8 mouse cellular contexts compared by ENCODE assay signal in the genomic region with DNA sequence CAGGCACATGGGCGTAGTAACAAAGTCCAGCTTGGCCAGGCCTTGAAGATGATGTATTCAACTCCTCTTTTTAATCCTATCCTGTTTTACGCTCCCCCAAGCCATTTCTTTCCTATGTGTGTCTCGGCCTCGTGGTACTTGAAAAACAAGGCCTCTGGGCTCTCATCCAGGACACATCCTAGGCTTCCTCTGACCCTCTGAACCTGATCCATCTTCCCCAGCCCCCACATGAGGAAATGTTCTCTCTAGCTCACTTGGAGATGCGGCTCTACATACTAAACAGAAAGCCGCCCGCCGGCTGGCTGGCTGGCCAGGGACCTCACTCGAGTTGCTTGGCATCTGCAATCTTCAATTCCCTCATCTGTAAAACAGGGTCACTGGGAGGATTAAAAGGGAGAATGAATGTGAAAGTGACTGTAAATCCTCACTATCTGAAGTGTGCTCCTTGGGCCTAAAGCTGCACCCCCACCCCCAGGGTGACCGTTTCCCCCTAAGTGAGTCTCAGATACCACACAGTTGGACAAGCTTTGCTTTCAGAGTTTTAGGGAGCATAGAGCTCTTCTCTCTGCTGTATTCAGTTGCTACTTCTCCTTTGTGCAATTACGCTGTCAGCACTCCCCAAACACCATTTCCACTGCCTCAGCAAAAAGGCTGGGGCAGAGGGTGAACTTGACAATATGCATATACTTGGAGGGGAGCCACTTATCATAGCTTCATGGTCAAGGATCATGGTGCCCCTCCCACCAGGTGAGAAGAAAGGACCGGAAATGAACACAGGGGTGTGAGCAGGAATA.
DNase-seq lines count a peak whose midpoint lies in the region; ATAC-seq lines count a peak whose summit lies in the region.

No protein-coding gene starts in this region.

- DNase-seq in forebrain, embryonic 10.5 days (ENCODE audit: extremely low spot score, low spot score), result no peak
- no peak for DNase-seq in neural tube, embryonic 11.5 days (ENCODE audit: low spot score)
- DNase-seq in neural tube, embryonic 10.5 days (ENCODE audit: extremely low spot score, low spot score), result no peak
- peak; percentile 76 for DNase-seq in lung, postnatal 10 days
- no peak for DNase-seq in thymus, postnatal 14 days

- H3K27me3 ChIP-seq in forebrain, embryonic 12.5 days, result peaks cover 40% of the 10 kb centered on the region
- H3K27me3 ChIP-seq in forebrain, embryonic 10.5 days (ENCODE audit: poor library complexity, severe bottlenecking), result peaks cover 98% of the 10 kb centered on the region
- H3K27me3 ChIP-seq in neural tube, embryonic 11.5 days (ENCODE audit: control insufficient read depth, insufficient read depth, low read length), result no peaks in the 10 kb centered on the region
- H3K27me3 ChIP-seq in intestine, embryonic 16.5 days (replicated peaks; ENCODE audit: control insufficient read depth, insufficient read depth, low read length), result peaks cover 5% of the 10 kb centered on the region; the same call in 1 of the 2 replicates

- no peak overlapping the region for H3K4me2 ChIP-seq in forebrain, embryonic 12.5 days
- H3K4me2 ChIP-seq in neural tube, embryonic 11.5 days (ENCODE audit: low read depth), result no peak overlapping the region
- H3K4me2 ChIP-seq in intestine, embryonic 16.5 days (ENCODE audit: low read depth, low read length), result no peak overlapping the region

- 56% methylated on average over 12 of the region's 12 CpGs for WGBS in forebrain, embryonic 12.5 days
- WGBS in forebrain, embryonic 10.5 days, result 70% methylated on average over 12 of the region's 12 CpGs
- WGBS in neural tube, embryonic 11.5 days, result 66% methylated on average over 12 of the region's 12 CpGs
- 47% methylated on average over 12 of the region's 12 CpGs for WGBS in intestine, embryonic 16.5 days

- ATAC-seq in forebrain, embryonic 12.5 days (ENCODE audit: low FRiP score), result no peak
- ATAC-seq in neural tube, embryonic 11.5 days (ENCODE audit: insufficient read depth, low FRiP score, low TSS enrichment), result no peak
- ATAC-seq in intestine, embryonic 16.5 days, result peak; percentile 58; the same call in 1 of the 2 replicates
- ATAC-seq in inflammation-experienced regulatory T-cells, adult 6 months, result no peak

- H3K4me3 ChIP-seq in forebrain, embryonic 12.5 days (replicated peaks), result no peak overlapping the region
- no peak overlapping the region for H3K4me3 ChIP-seq in forebrain, embryonic 10.5 days
- H3K4me3 ChIP-seq in neural tube, embryonic 11.5 days (ENCODE audit: low read depth, low read length), result no peak overlapping the region
- no peak overlapping the region for H3K4me3 ChIP-seq in intestine, embryonic 16.5 days (ENCODE audit: low read length)

- peaks cover 37% of the 10 kb centered on the region for H3K4me1 ChIP-seq in forebrain, embryonic 12.5 days
- peaks cover 42% of the 10 kb centered on the region for H3K4me1 ChIP-seq in forebrain, embryonic 10.5 days
- peaks cover 8% of the 10 kb centered on the region; the same call in 1 of the 2 replicates for H3K4me1 ChIP-seq in neural tube, embryonic 11.5 days (ENCODE audit: control insufficient read depth, insufficient read depth, low read length)
- 0 out of 2 replicates have a peak, but pooled peaks cover 6% of the 10 kb centered on the region for H3K4me1 ChIP-seq in intestine, embryonic 16.5 days (ENCODE audit: control insufficient read depth, insufficient read depth, low read length)

- H3K36me3 ChIP-seq in forebrain, embryonic 12.5 days (replicated peaks), result no peaks in the 10 kb centered on the region
- H3K36me3 ChIP-seq in forebrain, embryonic 10.5 days (replicated peaks), result no peaks in the 10 kb centered on the region
- H3K36me3 ChIP-seq in neural tube, embryonic 11.5 days (ENCODE audit: control insufficient read depth, insufficient read depth, low read length), result no peaks in the 10 kb centered on the region
- no peaks in the 10 kb centered on the region for H3K36me3 ChIP-seq in intestine, embryonic 16.5 days (ENCODE audit: control insufficient read depth, insufficient read depth, low read length)

- no peak overlapping the region for H3K9ac ChIP-seq in forebrain, embryonic 12.5 days
- no peak overlapping the region for H3K9ac ChIP-seq in neural tube, embryonic 11.5 days (ENCODE audit: low read length)
- H3K9ac ChIP-seq in intestine, embryonic 16.5 days (ENCODE audit: low read depth, low read length), result no peak overlapping the region

- no peaks in the 10 kb centered on the region for H3K9me3 ChIP-seq in forebrain, embryonic 12.5 days
- H3K9me3 ChIP-seq in forebrain, embryonic 10.5 days, result no peaks in the 10 kb centered on the region
- H3K9me3 ChIP-seq in neural tube, embryonic 11.5 days (ENCODE audit: control insufficient read depth, low read length), result no peaks in the 10 kb centered on the region
- no peaks in the 10 kb centered on the region for H3K9me3 ChIP-seq in intestine, embryonic 16.5 days (ENCODE audit: control insufficient read depth, low read length)

- peak overlapping the region; percentile 25; the same call in 1 of the 2 replicates for H3K27ac ChIP-seq in forebrain, embryonic 12.5 days
- no peak overlapping the region for H3K27ac ChIP-seq in forebrain, embryonic 10.5 days
- H3K27ac ChIP-seq in neural tube, embryonic 11.5 days (ENCODE audit: low read depth, low read length), result 0 out of 2 replicates have a peak overlapping the region, but pooled peaks have one; percentile 27
- H3K27ac ChIP-seq in intestine, embryonic 16.5 days (ENCODE audit: low read length), result peak overlapping the region; percentile 57; the same call in 1 of the 2 replicates
